ENCODE assay signal across 9 mouse cellular contexts in genomic region chr10:121124481-121124880, GRCm38 (mm10).
DNase-seq lines count a peak whose midpoint lies in the region; ATAC-seq and TF ChIP-seq lines count a peak whose summit lies in the region.
"Had no signal": no experiment of that assay in that cellular context is flagged by ENCODE, and none has a peak within 500 bp of the region (broad histone marks: within the 10 kb centered on the region; RNA-seq: fewer than 3 reads in every experiment).

No protein-coding gene starts in this region.

- no peaks in the 10 kb centered on the region for H3K27me3 ChIP-seq in heart, adult 2 months (ENCODE audit: control insufficient read depth, insufficient read depth, low read length)
- no peaks in the 10 kb centered on the region for H3K27me3 ChIP-seq in lung, postnatal 0 days (replicated peaks; ENCODE audit: insufficient read depth, low read length)
- H3K27me3 ChIP-seq in midbrain, embryonic 15.5 days (replicated peaks) = no peaks in the 10 kb centered on the region
- H3K27me3 ChIP-seq: limb, embryonic 12.5 days had no signal

- no peaks in the 10 kb centered on the region for H3K9me3 ChIP-seq in lung, postnatal 0 days (ENCODE audit: low read length)
- H3K9me3 ChIP-seq in midbrain, embryonic 15.5 days = no peaks in the 10 kb centered on the region
- H3K9me3 ChIP-seq: limb, embryonic 12.5 days had no signal

- DNase-seq in heart, adult 2 months = peak; percentile 5 to 22
- DNase-seq in heart, adult 11 months = no peak
- peak; percentile 36 for DNase-seq in CD4-positive helper T cell, adult 2 months (ENCODE audit: low read depth, low spot score)
- DNase-seq in brain, adult 2 months (ENCODE audit: low read depth, low spot score) = peak; percentile 4
- DNase-seq in lung, postnatal 0 days (ENCODE audit: low spot score) = no peak
- no peak for DNase-seq in layer of hippocampus, postnatal 14 days (ENCODE audit: low spot score in 2 of 2)

- H3K4me2 ChIP-seq in lung, postnatal 0 days (replicated peaks; ENCODE audit: low read depth, low read length) = no peak overlapping the region
- no peak overlapping the region for H3K4me2 ChIP-seq in midbrain, embryonic 15.5 days
- H3K4me2 ChIP-seq: limb, embryonic 12.5 days had no signal

- no peak for ATAC-seq in lung, postnatal 0 days
- no peak for ATAC-seq in erythroblast, adult 5-6 weeks (replicated peaks; ENCODE audit: low FRiP score, poor library complexity, severe bottlenecking)
- ATAC-seq in midbrain, embryonic 15.5 days (replicated peaks) = no peak

- no peaks in the 10 kb centered on the region for H3K4me1 ChIP-seq in heart, adult 2 months (ENCODE audit: control insufficient read depth, insufficient read depth, low read length)
- H3K4me1 ChIP-seq in lung, postnatal 0 days (ENCODE audit: insufficient read depth, low read depth, low read length) = no peaks in the 10 kb centered on the region
- 0 out of 2 replicates have a peak, but pooled peaks cover 3% of the 10 kb centered on the region for H3K4me1 ChIP-seq in midbrain, embryonic 15.5 days

- TF ChIP-seq POLR2A in heart, adult 2 months (IDR thresholded peaks at IDR 0.05; ENCODE audit: insufficient read depth, low read depth, low read length) = no peak

- no peak overlapping the region for H3K27ac ChIP-seq in heart, adult 2 months
- no peak overlapping the region for H3K27ac ChIP-seq in lung, postnatal 0 days (ENCODE audit: low read length)
- H3K27ac ChIP-seq in midbrain, embryonic 15.5 days = no peak overlapping the region
- H3K27ac ChIP-seq: limb, embryonic 12.5 days had no signal

- 88% methylated on average over 16 of the region's 16 CpGs for WGBS in heart, adult 2 months
- WGBS in lung, postnatal 0 days = 93% methylated on average over 16 of the region's 16 CpGs
- 94% methylated on average over 16 of the region's 16 CpGs for WGBS in midbrain, embryonic 15.5 days

- H3K36me3 ChIP-seq in heart, adult 2 months (ENCODE audit: control insufficient read depth, insufficient read depth, low read length) = no peaks in the 10 kb centered on the region
- H3K36me3 ChIP-seq in lung, postnatal 0 days (ENCODE audit: insufficient read depth, low read length) = no peaks in the 10 kb centered on the region
- no peaks in the 10 kb centered on the region for H3K36me3 ChIP-seq in midbrain, embryonic 15.5 days (replicated peaks)
- H3K36me3 ChIP-seq: limb, embryonic 12.5 days had no signal

- peak; percentile 53 for TF ChIP-seq CTCF in heart, adult 2 months (IDR thresholded peaks at IDR 0.05)
- peak; percentile 37 for TF ChIP-seq CTCF in lung, postnatal 0 days (IDR thresholded peaks at IDR 0.05)

- intact Hi-C loops in heart, adult 2 months (cut with DNase I) = loop anchor here (1.0 kb wide), 1 partner anchor 132 kb away; no protein-coding TSS in a partner anchor

- no peak for TF ChIP-seq EP300 in heart, adult 2 months (IDR thresholded peaks at IDR 0.05; ENCODE audit: insufficient read depth, low read depth, low read length)
- TF ChIP-seq EP300 in lung, postnatal 0 days (IDR thresholded peaks at IDR 0.05) = no peak

- H3K4me3 ChIP-seq in heart, adult 2 months = no peak overlapping the region
- no peak overlapping the region for H3K4me3 ChIP-seq in lung, postnatal 0 days (ENCODE audit: low read depth, low read length)
- no peak overlapping the region for H3K4me3 ChIP-seq in midbrain, embryonic 15.5 days
- H3K4me3 ChIP-seq: limb, embryonic 12.5 days had no signal

- no peaks in the 10 kb centered on the region for H3K79me2 ChIP-seq in heart, adult 2 months (replicated peaks; ENCODE audit: control insufficient read depth, insufficient read depth, low read length)

- H3K9ac ChIP-seq in heart, adult 2 months (ENCODE audit: low read depth, low read length) = no peak overlapping the region
- H3K9ac ChIP-seq in lung, postnatal 0 days (replicated peaks; ENCODE audit: low read depth) = no peak overlapping the region
- no peak overlapping the region for H3K9ac ChIP-seq in midbrain, embryonic 15.5 days
- H3K9ac ChIP-seq: limb, embryonic 12.5 days had no signal

Comparison
In these comparisons a context has a peak if more than half of its experiments do, and no peak if none do; other contexts are left out.
1. DNase-seq: peak in heart, adult 2 months (2 of 2), CD4-positive helper T cell, adult 2 months (single experiment) and brain, adult 2 months (single experiment); none in heart, adult 11 months (single experiment), lung, postnatal 0 days (single experiment) and layer of hippocampus, postnatal 14 days (0 of 2).